In the genomic region with DNA sequence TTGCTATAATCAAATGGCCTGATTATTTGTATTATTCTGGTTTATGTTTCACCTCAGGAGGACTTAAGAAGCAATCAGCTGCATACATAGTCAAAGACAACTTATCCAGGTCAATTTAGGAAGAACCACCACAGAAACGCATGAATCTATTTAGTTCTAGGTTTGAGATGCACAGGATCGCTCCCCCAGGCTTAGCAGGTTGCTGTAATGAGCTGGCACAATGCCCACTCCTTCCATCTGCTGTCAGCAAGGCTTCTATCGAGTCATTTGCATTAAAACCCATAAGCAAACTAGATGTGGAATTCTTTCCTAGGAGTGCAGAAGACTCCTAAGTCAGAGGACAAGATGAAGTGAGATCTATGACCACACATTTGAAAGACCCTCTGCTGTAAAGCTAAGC, we compare ENCODE assay signal across 12 mouse cellular contexts.
DNase-seq lines count a peak whose midpoint lies in the region; ATAC-seq and TF ChIP-seq lines count a peak whose summit lies in the region.
"Had no signal": no experiment of that assay in that cellular context is flagged by ENCODE, and none has a peak within 500 bp of the region (broad histone marks: within the 10 kb centered on the region; RNA-seq: fewer than 3 reads in every experiment).

No protein-coding gene starts in this region.

- no peak for TF ChIP-seq CTCF in liver, postnatal 0 days (IDR thresholded peaks at IDR 0.05; ENCODE audit: low read depth)

- TF ChIP-seq EP300 in liver, postnatal 0 days (IDR thresholded peaks at IDR 0.05; ENCODE audit: low read depth), result no peak

- no peaks in the 10 kb centered on the region for H3K4me1 ChIP-seq in hindbrain, embryonic 16.5 days (ENCODE audit: control insufficient read depth, insufficient read depth, low read depth, low read length)
- no peaks in the 10 kb centered on the region for H3K4me1 ChIP-seq in hindbrain, embryonic 10.5 days (replicated peaks)
- H3K4me1 ChIP-seq in liver, postnatal 0 days (ENCODE audit: insufficient read depth), result no peaks in the 10 kb centered on the region
- H3K4me1 ChIP-seq: embryonic facial prominence, embryonic 12.5 days; heart, embryonic 13.5 days; liver, embryonic 15.5 days had no signal

- H3K4me3 ChIP-seq in hindbrain, embryonic 16.5 days (ENCODE audit: low read length), result no peak overlapping the region
- no peak overlapping the region for H3K4me3 ChIP-seq in hindbrain, embryonic 10.5 days
- no peak overlapping the region for H3K4me3 ChIP-seq in liver, postnatal 0 days (ENCODE audit: low read depth, low read length)
- H3K4me3 ChIP-seq: embryonic facial prominence, embryonic 12.5 days; heart, embryonic 13.5 days; liver, embryonic 15.5 days had no signal

- no peak overlapping the region for H3K4me2 ChIP-seq in hindbrain, embryonic 16.5 days (ENCODE audit: low read length)
- H3K4me2 ChIP-seq in liver, postnatal 0 days (ENCODE audit: low read depth, low read length), result no peak overlapping the region
- H3K4me2 ChIP-seq: embryonic facial prominence, embryonic 12.5 days; heart, embryonic 13.5 days; liver, embryonic 15.5 days had no signal

- H3K27ac ChIP-seq in hindbrain, embryonic 16.5 days (ENCODE audit: low read depth, low read length), result no peak overlapping the region
- no peak overlapping the region for H3K27ac ChIP-seq in hindbrain, embryonic 10.5 days
- no peak overlapping the region for H3K27ac ChIP-seq in liver, postnatal 0 days (ENCODE audit: low read depth)
- H3K27ac ChIP-seq: embryonic facial prominence, embryonic 12.5 days; heart, embryonic 13.5 days; liver, embryonic 15.5 days had no signal

- H3K9me3 ChIP-seq in hindbrain, embryonic 16.5 days (ENCODE audit: control insufficient read depth, low read length), result no peaks in the 10 kb centered on the region
- H3K9me3 ChIP-seq in hindbrain, embryonic 10.5 days, result no peaks in the 10 kb centered on the region
- H3K9me3 ChIP-seq in liver, postnatal 0 days (ENCODE audit: low read length), result no peaks in the 10 kb centered on the region
- H3K9me3 ChIP-seq: embryonic facial prominence, embryonic 12.5 days; heart, embryonic 13.5 days; liver, embryonic 15.5 days had no signal

- H3K36me3 ChIP-seq in hindbrain, embryonic 16.5 days (ENCODE audit: control insufficient read depth, insufficient read depth, low read length), result no peaks in the 10 kb centered on the region
- H3K36me3 ChIP-seq in hindbrain, embryonic 10.5 days, result no peaks in the 10 kb centered on the region
- H3K36me3 ChIP-seq in liver, postnatal 0 days (replicated peaks; ENCODE audit: insufficient read depth, low read length), result no peaks in the 10 kb centered on the region
- H3K36me3 ChIP-seq: embryonic facial prominence, embryonic 12.5 days; heart, embryonic 13.5 days; liver, embryonic 15.5 days had no signal

- DNase-seq in hindbrain, embryonic 10.5 days (ENCODE audit: low spot score), result no peak
- peak; percentile 84 to 93 for DNase-seq in cerebellum, postnatal 25 days
- DNase-seq in layer of hippocampus, postnatal 10 days (ENCODE audit: low spot score in 2 of 2), result peak; percentile 48
- peak; percentile 38 for DNase-seq in right cerebral cortex, postnatal 25 days
- no peak for DNase-seq in liver, postnatal 0 days
- no peak for DNase-seq in adipocyte (ENCODE audit: low spot score)
- no peak for DNase-seq in spleen, postnatal 10 days (ENCODE audit: low spot score in 2 of 2)
- DNase-seq: kidney, adult 8-10 months had no signal

- H3K27me3 ChIP-seq in hindbrain, embryonic 16.5 days (replicated peaks; ENCODE audit: control insufficient read depth, insufficient read depth, low read length), result no peaks in the 10 kb centered on the region
- H3K27me3 ChIP-seq in hindbrain, embryonic 10.5 days (ENCODE audit: insufficient read depth, poor library complexity, severe bottlenecking), result no peaks in the 10 kb centered on the region
- no peaks in the 10 kb centered on the region for H3K27me3 ChIP-seq in liver, postnatal 0 days (ENCODE audit: insufficient read depth, low read length)
- H3K27me3 ChIP-seq: embryonic facial prominence, embryonic 12.5 days; heart, embryonic 13.5 days; liver, embryonic 15.5 days had no signal

- no peak overlapping the region for H3K9ac ChIP-seq in hindbrain, embryonic 16.5 days (ENCODE audit: low read depth, low read length)
- no peak overlapping the region for H3K9ac ChIP-seq in liver, postnatal 0 days (replicated peaks)
- H3K9ac ChIP-seq: embryonic facial prominence, embryonic 12.5 days; heart, embryonic 13.5 days; liver, embryonic 15.5 days had no signal

- WGBS in hindbrain, embryonic 16.5 days, result 36% methylated on average over 3 of the region's 3 CpGs
- WGBS in hindbrain, embryonic 10.5 days, result 81% methylated on average over 3 of the region's 3 CpGs
- WGBS in liver, postnatal 0 days (ENCODE audit: insufficient replicate concordance), result 56% methylated on average over 3 of the region's 3 CpGs

- ATAC-seq in hindbrain, embryonic 16.5 days, result peak; percentile 61; the same call in 1 of the 2 replicates
- ATAC-seq in liver, postnatal 0 days, result no peak

Comparison
In these comparisons a context has a peak if more than half of its experiments do, and no peak if none do; other contexts are left out.
1. DNase-seq: peak in cerebellum, postnatal 25 days (2 of 2), layer of hippocampus, postnatal 10 days (2 of 2) and right cerebral cortex, postnatal 25 days (single experiment); none in hindbrain, embryonic 10.5 days (single experiment), liver, postnatal 0 days (single experiment), adipocyte (single experiment) and spleen, postnatal 10 days (0 of 2).